Mouse (Mus musculus) heart, embryonic 14.5 days (tissue): Measurements from ENCODE around the gene Slc17a6. TPM values are rescaled to one million over a fixed set of nuclear protein-coding genes. Genes with fewer than 3 reads are reported as not detected.

Experiments
- ATAC-seq: fragments of 200-750 bp; cut with Nextera tagmentation; 2 replicates; pipeline ENCODE4 v1.8.0; 2017; ENCODE audit warnings: low read depth, moderate TSS enrichment; ENCODE audit not compliant: insufficient number of reproducible peaks, insufficient read depth, low FRiP score
- H3K27ac ChIP-seq, 2 experiments: fragments of 200-500 bp in 1 of 2; fragments of 300-500 bp in 1 of 2; sonication (generic) in 1 of 2; replicated peaks in 1 of 2; 2 replicates each; pipeline ENCODE4 v1.5.1; 2012 to 2014; ENCODE audit warnings: low read depth in 2 of 2, low read length in 2 of 2, control low read depth in 1 of 2, mild to moderate bottlenecking in 1 of 2, mixed read lengths in 1 of 2; ENCODE audit not compliant: control insufficient read depth in 1 of 2, insufficient read depth in 1 of 2
- H3K27me3 ChIP-seq: fragments of 300-500 bp; sonication (generic); 2 replicates; pipeline ENCODE4 v1.6.1; 2014; ENCODE audit warnings: mild to moderate bottlenecking, low read length, control low read depth; ENCODE audit not compliant: control insufficient read depth, insufficient read depth
- H3K36me3 ChIP-seq: fragments of 300-500 bp; sonication (generic); 2 replicates; pipeline ENCODE4 v1.6.1; 2014; ENCODE audit warnings: mild to moderate bottlenecking, control low read depth, low read length, mixed read lengths; ENCODE audit not compliant: control insufficient read depth, insufficient read depth
- H3K4me1 ChIP-seq, 2 experiments: fragments of 200-500 bp in 1 of 2; fragments of 300-500 bp in 1 of 2; sonication (generic) in 1 of 2; 2 replicates each; pipeline ENCODE4 v1.6.1; 2012 to 2014; ENCODE audit warnings: low read length in 2 of 2, control low read depth in 1 of 2, mixed read lengths in 1 of 2; ENCODE audit not compliant: control insufficient read depth in 2 of 2, insufficient read depth in 2 of 2
- H3K4me2 ChIP-seq: fragments of 300-500 bp; sonication (generic); 2 replicates; pipeline ENCODE4 v1.6.1; 2014; ENCODE audit warnings: mild to moderate bottlenecking, low read length
- H3K4me3 ChIP-seq, 2 experiments: fragments of 200-500 bp in 1 of 2; fragments of 300-500 bp in 1 of 2; sonication (generic) in 1 of 2; 2 replicates each; pipeline ENCODE4 v1.5.1; 2012 to 2014; ENCODE audit warnings: low read length in 2 of 2, mild to moderate bottlenecking in 2 of 2, control low read depth in 1 of 2, low read depth in 1 of 2, moderate library complexity in 1 of 2; ENCODE audit not compliant: control insufficient read depth in 1 of 2, insufficient read depth in 1 of 2
- H3K9ac ChIP-seq: fragments of 300-500 bp; sonication (generic); 2 replicates; pipeline ENCODE4 v1.6.1; 2014; ENCODE audit warnings: mild to moderate bottlenecking, low read length
- H3K9me3 ChIP-seq: fragments of 300-500 bp; sonication (generic); 2 replicates; pipeline ENCODE4 v1.6.1; 2016; ENCODE audit warnings: low read length, control low read depth; ENCODE audit not compliant: control insufficient read depth
- WGBS: fragments of 180-500 bp; shearing (Covaris S2); extraction: QIAGEN DNeasy Blood & Tissue Kit; methylation state at CpG from one replicate; pipeline ENCODE4 v1.1.7; 2014; 5-methylcytosine and 5-hydroxymethylcytosine counted together
- polyA plus RNA-seq: library from polyadenylated mRNA; unstranded; fragments of >200 nt; fragmentation: Nextera tagmentation; extraction: Ambion mirVana; gene quantifications from 2 replicates; pipeline ENCODE4 v1.2.1, GENCODE M21; 2014

Slc17a6 gene
- polyA plus RNA-seq: not detected in 2 replicates

DNA sequence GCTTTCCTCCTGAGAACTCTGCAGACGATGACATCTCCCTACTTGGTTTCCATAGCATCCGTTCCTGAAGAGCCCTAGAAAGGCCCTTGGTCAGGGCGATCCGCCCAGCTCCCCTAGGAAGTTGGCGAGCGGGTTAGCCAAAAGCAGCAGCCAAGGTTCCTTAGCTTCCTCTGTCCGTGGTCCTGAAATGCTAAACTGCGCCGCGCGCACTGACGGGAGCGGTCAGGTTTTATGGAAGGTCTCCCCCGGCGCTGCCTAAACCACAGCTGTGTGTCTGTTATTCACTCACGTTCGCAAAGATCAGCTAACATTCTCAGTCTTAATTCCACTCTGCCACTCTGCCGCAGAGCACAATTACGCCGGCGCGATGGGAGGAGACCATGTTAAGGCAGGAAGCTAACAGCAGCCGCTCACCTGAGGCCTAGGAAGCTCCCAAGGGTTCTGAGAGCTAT lies at the start of gene Slc17a6:
TSS of gene Slc17a6 (plus strand) at position 313 of the 452 bp plus-strand sequence.
- Histone ChIP-seq H3K36me3 (no peaks in the 10 kb centered on the region), H3K27ac (no peak within 1 kb of the TSS), H3K9ac (no peak within 1 kb of the TSS), H3K9me3 (no peaks in the 10 kb centered on the region), H3K27me3 (peaks cover 69% of the 10 kb centered on the region), H3K4me2 (no peak within 1 kb of the TSS), H3K4me3 (no peak within 1 kb of the TSS), H3K4me1 (no peaks in the 10 kb centered on the region)
- ATAC-seq: no peak; the same call in 1 of the 2 replicates
- WGBS: under 1% methylated on average over 23 of the region's 23 CpGs

DNA sequence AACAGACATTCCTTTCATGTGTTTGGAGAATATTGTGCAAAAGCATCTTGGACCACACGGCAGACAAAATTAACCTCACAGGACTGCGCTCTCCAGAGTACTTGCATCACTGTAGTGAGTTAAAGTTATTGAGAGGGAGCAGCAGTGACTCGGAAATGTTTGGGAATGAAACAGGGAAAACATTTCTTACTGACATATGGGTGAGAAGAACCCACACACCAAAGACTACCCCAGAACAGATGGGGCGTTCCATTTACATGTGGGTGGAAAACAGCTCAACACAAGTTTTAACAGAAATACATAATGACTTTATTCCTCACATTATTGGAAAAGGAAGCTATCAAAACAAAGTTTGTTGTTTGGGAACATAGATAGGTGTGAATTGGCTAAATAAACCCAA lies 21.8 kb upstream of the Slc17a6 start:
- no peak for ATAC-seq

DNA sequence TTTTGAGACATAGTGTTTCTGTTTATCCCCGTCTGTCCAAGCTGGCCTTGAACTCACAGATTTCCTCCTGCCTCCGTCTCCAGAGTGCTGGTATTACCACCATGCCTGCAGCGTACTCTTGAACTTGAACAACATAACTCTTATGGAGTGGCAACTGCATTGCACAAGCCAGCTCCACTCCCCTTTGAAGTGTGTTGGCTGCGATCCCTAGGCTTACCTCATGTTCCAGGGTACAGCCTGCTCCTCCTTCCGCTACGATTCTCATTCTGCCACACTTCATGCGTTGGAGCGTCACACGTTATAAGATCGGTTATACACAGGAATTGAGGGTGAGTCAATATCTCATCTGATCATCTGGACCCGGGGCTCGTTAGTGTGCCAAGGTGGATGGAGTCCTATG lies 18.1 kb upstream of the Slc17a6 start:
- H3K4me1 ChIP-seq: no peaks in the 10 kb centered on the region
- no peaks in the 10 kb centered on the region for H3K27me3 ChIP-seq
- ATAC-seq: no peak
- H3K4me2 ChIP-seq: no peak overlapping the region
- H3K9ac ChIP-seq: no peak overlapping the region
- no peaks in the 10 kb centered on the region for H3K9me3 ChIP-seq
- 83% methylated on average over 12 of the region's 12 CpGs for WGBS
- H3K27ac ChIP-seq: no peak overlapping the region
- H3K36me3 ChIP-seq: no peaks in the 10 kb centered on the region
- no peak overlapping the region for H3K4me3 ChIP-seq

More for the DNA sequence above, 21.8 kb upstream of the Slc17a6 start:
- Histone ChIP-seq H3K4me2 (no peak overlapping the region), H3K9ac (no peak overlapping the region), H3K27ac (no peak overlapping the region), H3K27me3 (no peaks in the 10 kb centered on the region), H3K4me3 (no peak overlapping the region), H3K4me1 (no peaks in the 10 kb centered on the region), H3K9me3 (no peaks in the 10 kb centered on the region), H3K36me3 (no peaks in the 10 kb centered on the region)
- 78% methylated on average over 4 of the region's 4 CpGs for WGBS

DNA sequence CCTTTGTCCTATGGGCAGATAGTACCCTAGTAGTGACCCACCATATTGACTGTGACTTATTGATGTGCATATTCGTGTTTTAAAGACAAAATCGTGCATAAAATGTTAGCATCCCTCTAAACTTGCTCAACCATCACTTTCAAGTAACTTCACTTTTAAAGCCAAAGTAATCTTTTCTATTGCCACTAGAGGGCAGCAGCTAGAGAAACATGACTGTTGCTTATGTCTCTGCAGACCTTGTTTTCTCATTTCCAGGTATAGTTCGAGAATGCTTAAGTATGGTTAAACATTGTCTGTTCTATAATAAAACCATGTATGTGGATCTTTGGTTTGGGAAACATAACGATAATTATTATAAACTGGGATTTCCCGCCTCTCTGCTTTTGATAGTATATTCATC lies 7.4 kb upstream of the Slc17a6 start:
- ATAC-seq: no peak
- Histone ChIP-seq H3K4me1 (no peaks in the 10 kb centered on the region), H3K4me3 (no peak overlapping the region), H3K9me3 (no peaks in the 10 kb centered on the region), H3K36me3 (no peaks in the 10 kb centered on the region), H3K27me3 (0 out of 2 replicates have a peak, but pooled peaks cover 9% of the 10 kb centered on the region), H3K9ac (no peak overlapping the region), H3K4me2 (no peak overlapping the region), H3K27ac (no peak overlapping the region)
- 34% methylated on average over 5 of the region's 5 CpGs for WGBS

DNA sequence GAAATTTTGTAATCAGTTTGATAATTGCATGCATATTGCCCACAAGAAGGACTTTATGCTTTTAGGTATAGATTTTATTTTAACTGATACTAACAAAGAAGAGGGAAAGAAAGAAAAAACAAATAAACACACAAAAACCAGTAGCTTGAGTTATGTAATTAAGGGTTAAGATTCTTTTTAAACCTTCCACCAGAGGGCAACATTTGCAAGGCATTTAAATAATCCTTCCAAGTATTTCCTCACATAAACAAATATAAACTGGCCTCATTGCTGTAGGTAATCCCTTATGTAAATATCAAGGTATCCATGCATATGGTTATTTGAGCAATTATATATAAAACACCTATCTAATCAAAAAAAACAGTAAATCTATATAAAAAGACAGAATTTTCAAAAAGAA lies 3.9 kb upstream of the Slc17a6 start:
- no peak for ATAC-seq
- H3K9ac ChIP-seq: no peak overlapping the region

DNA sequence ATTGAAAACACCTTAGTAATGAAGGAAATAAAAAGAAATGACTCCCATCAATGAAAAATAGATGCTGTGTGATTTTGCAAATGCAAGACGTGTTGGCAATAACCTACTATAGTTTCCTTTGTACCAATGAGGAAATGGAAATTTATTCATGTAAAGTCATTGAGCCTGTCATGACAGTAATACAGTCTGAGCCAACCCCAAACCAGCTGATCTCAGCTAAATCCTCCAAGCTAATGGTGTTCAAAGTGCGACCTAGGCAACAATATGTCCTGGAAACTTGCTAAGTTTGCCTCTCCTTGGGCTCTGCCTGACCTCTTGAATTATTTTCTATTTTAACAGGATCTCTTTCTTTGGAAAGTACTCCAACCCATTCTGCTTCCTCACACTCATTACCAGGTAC lies 3.4 kb upstream of the Slc17a6 start:
- Histone ChIP-seq H3K4me3 (no peak overlapping the region), H3K9me3 (no peaks in the 10 kb centered on the region), H3K4me2 (no peak overlapping the region), H3K36me3 (no peaks in the 10 kb centered on the region), H3K27me3 (peaks cover 36% of the 10 kb centered on the region), H3K27ac (no peak overlapping the region), H3K9ac (no peak overlapping the region), H3K4me1 (no peaks in the 10 kb centered on the region)
- 18% methylated on average over 2 of the region's 2 CpGs for WGBS
- no peak for ATAC-seq

More for the DNA sequence above, 3.9 kb upstream of the Slc17a6 start:
- Histone ChIP-seq H3K4me3 (no peak overlapping the region), H3K27me3 (peaks cover 33% of the 10 kb centered on the region), H3K27ac (no peak overlapping the region), H3K4me2 (no peak overlapping the region), H3K4me1 (no peaks in the 10 kb centered on the region), H3K36me3 (no peaks in the 10 kb centered on the region), H3K9me3 (no peaks in the 10 kb centered on the region)

DNA sequence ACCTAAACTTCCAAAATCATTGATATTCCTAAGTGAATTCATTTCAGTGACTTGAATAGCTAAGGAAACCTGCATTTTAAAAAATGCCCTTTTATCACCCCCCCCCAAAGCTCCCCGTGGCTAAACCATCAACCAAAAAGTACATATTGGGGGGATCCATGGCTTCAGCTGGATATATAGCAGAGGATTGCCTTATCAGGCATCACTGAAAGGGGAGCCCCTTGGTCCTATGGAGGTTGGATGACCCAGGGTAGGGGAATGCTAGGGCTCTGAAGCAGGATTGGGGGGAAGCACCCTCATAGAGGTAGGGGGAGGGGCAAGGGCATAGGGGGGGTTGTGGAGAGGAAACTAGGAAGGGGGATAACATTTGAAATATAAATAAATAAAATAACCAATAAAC lies 1.8 kb upstream of the Slc17a6 start:
- H3K4me3 ChIP-seq: no peak overlapping the region
- WGBS: 30% methylated on average over 1 of the region's 1 CpGs
- H3K9me3 ChIP-seq: no peaks in the 10 kb centered on the region
- H3K4me1 ChIP-seq: no peaks in the 10 kb centered on the region
- H3K4me2 ChIP-seq: no peak overlapping the region
- ATAC-seq: no peak
- H3K9ac ChIP-seq: no peak overlapping the region
- no peak overlapping the region for H3K27ac ChIP-seq
- no peaks in the 10 kb centered on the region for H3K36me3 ChIP-seq
- peaks cover 51% of the 10 kb centered on the region for H3K27me3 ChIP-seq

DNA sequence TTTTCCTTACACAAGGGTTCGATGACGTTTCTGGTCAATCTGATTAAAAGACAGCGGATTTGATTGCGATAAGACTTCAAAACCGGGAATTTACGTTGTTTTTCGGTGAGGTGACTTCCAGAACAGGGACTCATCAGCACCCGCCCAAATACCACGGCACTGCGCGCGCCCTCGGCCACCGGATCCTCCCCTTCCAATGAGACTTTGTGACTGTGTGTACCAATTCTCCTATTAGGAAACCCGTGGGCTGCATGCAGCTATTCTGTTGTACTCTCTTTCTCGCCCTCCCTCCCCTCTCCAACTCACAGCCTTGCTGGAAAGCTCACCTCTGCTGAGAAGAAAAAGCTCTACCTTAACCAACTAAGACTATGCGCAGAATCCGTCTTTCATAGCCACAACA lies 390 bp downstream of the Slc17a6 start:
- H3K36me3 ChIP-seq: no peaks in the 10 kb centered on the region
- no peak overlapping the region for H3K4me3 ChIP-seq
- H3K9me3 ChIP-seq: no peaks in the 10 kb centered on the region
- peaks cover 73% of the 10 kb centered on the region for H3K27me3 ChIP-seq
- ATAC-seq: no peak
- H3K9ac ChIP-seq: no peak overlapping the region
- H3K27ac ChIP-seq: no peak overlapping the region
- H3K4me1 ChIP-seq: no peaks in the 10 kb centered on the region
- 1% methylated on average over 18 of the region's 18 CpGs for WGBS
- H3K4me2 ChIP-seq: no peak overlapping the region
